Mouse (Mus musculus): ENCODE data around the gene Hpse2. TPM values are rescaled to one million over a fixed set of nuclear protein-coding genes. Genes with fewer than 3 reads are reported as not detected.

Hpse2 gene
- total RNA-seq, 2 experiments from 2014 or later = 0.14 TPM; not detected in 1

DNA sequence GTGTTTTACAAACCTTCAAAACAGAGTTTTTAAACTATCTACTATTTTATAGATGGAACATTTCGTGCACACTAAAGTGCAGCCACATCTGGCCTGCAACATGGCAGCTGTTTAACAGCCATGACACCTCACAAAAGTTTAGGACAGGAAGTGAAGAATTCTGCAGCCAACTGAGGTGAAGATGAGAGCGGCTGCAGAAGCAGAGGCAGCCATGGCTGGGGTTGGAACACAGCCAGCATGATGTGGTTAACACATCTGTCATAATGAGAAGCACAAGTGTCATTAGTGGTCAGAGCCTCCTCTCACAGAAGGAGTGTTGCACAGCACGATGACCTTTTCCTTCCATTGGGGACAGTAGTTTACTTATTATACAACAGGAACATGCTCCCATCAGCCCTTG lies 194.6 kb downstream of the Hpse2 start:
- no peak for DNase-seq
- intact Hi-C loops (cut with DNase I) = no loop called here

DNA sequence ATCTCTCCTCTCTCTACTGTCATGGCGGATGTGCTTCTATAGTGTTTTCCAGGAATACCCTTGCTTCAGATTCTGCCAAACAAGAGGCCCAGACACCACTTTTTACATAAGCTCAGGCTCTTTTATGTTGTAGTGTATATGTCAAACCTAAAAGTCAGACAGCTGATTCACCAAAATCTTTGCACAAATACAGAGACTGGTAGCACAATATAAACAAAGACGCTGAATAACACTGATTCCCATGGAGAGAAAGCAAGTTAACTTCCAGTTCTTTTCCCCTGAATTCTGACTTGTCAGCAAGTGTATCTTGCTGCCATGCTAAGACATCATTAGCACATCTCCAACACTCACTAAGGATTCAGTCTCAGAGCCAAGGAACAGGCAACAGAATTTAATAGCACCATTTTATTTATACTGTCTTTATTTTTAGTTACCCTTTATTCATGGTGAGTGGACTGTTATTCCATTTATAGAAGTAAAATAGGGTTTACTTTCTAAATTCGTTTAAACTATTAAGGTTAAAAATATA lies 212.7 kb downstream of the Hpse2 start:
- DNase-seq = no peak
- intact Hi-C loops (cut with DNase I) = no loop called here

GRCm38 (mm10) chr19:43174812-43175211 lies 213.3 kb downstream of the Hpse2 start:
- intact Hi-C loops (cut with DNase I) = no loop called here
- DNase-seq = no peak

- peak in 1 of 2 experiments; percentile 7 for DNase-seq
- intact Hi-C loops (cut with DNase I) = no loop called here
Measured at GRCm38 (mm10) chr19:43156085-43156484, 232.1 kb downstream of the Hpse2 start.

- DNase-seq = peak in 1 of 2 experiments; percentile 12
- intact Hi-C loops (cut with DNase I) = no loop called here
Measured at GRCm38 (mm10) chr19:43155582-43155981, 232.6 kb downstream of the Hpse2 start.

GRCm38 (mm10) chr19:43147901-43148300 lies 240.3 kb downstream of the Hpse2 start:
- DNase-seq = no peak
- intact Hi-C loops (cut with DNase I) = no loop called here

DNA sequence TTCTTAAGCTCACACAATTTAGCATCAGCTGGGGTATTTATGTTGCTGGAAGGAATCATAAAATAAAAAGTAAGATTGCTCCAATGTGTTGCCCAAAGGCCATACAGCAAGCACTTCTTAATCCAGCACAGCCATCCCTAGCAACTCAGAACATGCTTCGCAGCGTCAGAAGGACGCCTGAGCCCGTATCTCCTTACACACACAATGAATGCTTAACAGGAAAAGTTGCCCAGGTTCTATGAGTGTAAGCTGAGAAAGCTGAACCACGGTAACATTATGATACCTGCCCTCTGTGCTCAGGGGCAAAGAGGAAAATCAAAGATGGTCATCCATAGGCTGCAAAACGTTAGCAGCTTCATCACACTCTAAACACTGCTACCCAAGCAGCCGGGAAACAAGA lies 241.3 kb downstream of the Hpse2 start:
- intact Hi-C loops (cut with DNase I) = no loop called here
- no peak for DNase-seq

GRCm38 (mm10) chr19:43141646-43142045 lies 246.5 kb downstream of the Hpse2 start:
- no peak for DNase-seq

GRCm38 (mm10) chr19:43109796-43110195 lies 278.4 kb downstream of the Hpse2 start:
- DNase-seq = no peak
- intact Hi-C loops (cut with DNase I) = no loop called here

More at GRCm38 (mm10) chr19:43141646-43142045, 246.5 kb downstream of the Hpse2 start:
- intact Hi-C loops (cut with DNase I) = no loop called here

GRCm38 (mm10) chr19:43096915-43097314 lies 291.2 kb downstream of the Hpse2 start:
- intact Hi-C loops (cut with DNase I) = no loop called here
- DNase-seq = no peak

GRCm38 (mm10) chr19:43087216-43087615 lies 300.9 kb downstream of the Hpse2 start:
- DNase-seq = no peak
- intact Hi-C loops (cut with DNase I) = no loop called here

- no peak for DNase-seq
- intact Hi-C loops (cut with DNase I) = no loop called here
Measured at GRCm38 (mm10) chr19:43064155-43064554, 324.0 kb downstream of the Hpse2 start.

GRCm38 (mm10) chr19:43044506-43044905 lies 343.6 kb downstream of the Hpse2 start:
- intact Hi-C loops (cut with DNase I) = no loop called here
- DNase-seq = no peak

GRCm38 (mm10) chr19:43042721-43043120 lies 345.4 kb downstream of the Hpse2 start:
- intact Hi-C loops (cut with DNase I) = no loop called here
- no peak for DNase-seq

DNA sequence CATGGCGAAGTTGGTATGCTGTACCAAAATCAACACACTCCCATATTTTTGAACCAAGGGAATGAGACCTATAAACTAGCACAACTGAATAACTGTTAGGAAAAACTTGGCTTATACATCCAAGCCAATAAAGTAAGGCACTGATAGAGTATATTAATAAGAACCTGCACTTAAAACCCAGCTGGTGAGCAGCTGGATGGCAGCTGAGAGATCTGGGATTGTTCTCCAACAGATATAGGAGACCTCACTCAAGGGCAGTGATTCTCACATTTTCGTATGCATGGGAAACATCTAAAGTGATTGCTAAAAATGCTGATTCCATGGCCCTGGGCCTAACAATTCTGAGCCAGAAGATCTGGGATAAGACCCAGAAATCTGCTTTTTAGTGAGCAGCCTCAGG lies 345.9 kb downstream of the Hpse2 start:
- intact Hi-C loops (cut with DNase I) = no loop called here
- no peak for DNase-seq

GRCm38 (mm10) chr19:43036381-43036780 lies 351.8 kb downstream of the Hpse2 start:
- intact Hi-C loops (cut with DNase I) = no loop called here
- no peak for DNase-seq

- DNase-seq = peak; percentile 16 to 39
- intact Hi-C loops (cut with DNase I) = loop anchor here (1.0 to 10.0 kb wide), 4 partner anchors 230 to 447 kb away; no protein-coding TSS in a partner anchor
Measured at GRCm38 (mm10) chr19:43027305-43027704, 360.9 kb downstream of the Hpse2 start.

DNA sequence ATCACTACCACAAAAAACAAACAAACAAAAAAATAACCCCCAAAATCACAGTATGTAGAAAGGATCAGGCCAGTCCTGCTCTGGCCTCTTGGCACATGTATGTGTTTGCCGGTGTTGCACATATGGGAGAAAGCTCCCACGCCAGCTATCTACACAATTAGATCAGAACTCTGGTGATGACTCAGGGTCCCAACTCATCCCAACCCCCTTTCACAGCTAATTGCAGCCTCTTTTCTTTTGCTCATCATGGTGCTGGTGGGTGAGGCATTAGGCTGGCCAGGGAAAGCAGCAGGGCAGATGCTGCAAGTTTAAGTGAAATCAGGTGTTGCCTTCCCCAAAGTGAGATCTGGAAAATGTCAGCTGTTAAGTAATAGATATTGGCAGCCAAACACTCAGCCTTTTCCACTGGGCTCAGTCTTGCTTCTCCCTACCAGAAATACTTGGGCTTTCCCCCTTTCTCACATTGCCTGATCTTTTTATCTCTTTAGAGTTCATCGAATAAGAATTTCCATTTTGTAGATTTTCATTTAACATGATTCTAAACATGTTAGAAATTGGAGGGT lies 365.5 kb downstream of the Hpse2 start:
- DNase-seq = no peak
- intact Hi-C loops (cut with DNase I) = loop anchor here (10.0 kb wide), 1 partner anchor 452 kb away; no protein-coding TSS in a partner anchor

DNA sequence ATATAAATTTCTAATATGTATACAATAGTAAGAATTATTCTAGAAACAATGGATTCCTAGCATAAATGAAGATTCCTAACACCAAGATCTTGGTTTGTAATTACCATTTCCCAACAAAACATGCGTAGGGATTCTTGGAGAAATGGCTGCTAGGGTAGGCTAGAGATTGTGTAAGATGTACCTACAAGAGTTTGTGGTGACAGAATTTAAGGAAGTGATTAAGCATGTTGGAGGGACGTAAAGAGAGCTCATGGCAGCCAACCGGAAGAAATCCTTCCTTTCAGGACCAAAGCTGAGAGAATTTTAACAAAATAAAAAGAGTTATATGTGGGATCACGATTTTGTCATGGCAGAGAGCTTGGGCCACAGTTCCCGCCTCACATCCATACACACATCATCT lies 369.4 kb downstream of the Hpse2 start:
- intact Hi-C loops (cut with DNase I) = no loop called here
- DNase-seq = no peak

DNA sequence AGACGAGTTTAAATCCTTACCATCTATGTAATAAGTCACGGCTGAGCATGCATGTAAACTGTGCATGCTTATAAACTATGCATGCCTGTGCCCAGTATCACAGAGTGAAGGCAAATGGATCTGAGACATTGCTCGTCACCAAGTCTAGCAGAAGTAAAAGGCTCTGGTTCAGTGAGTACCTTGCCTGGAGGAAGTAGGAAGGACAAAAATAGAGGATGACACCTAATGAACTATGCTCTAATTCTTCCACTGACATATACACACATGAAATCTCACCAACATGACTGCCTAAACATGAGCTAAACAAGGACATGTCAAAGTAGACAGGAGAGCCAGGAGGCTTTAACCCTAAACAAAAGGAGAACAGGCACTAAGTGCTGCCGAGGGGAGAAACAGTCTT lies 391.7 kb downstream of the Hpse2 start:
- DNase-seq = no peak
- intact Hi-C loops (cut with DNase I) = no loop called here

DNA sequence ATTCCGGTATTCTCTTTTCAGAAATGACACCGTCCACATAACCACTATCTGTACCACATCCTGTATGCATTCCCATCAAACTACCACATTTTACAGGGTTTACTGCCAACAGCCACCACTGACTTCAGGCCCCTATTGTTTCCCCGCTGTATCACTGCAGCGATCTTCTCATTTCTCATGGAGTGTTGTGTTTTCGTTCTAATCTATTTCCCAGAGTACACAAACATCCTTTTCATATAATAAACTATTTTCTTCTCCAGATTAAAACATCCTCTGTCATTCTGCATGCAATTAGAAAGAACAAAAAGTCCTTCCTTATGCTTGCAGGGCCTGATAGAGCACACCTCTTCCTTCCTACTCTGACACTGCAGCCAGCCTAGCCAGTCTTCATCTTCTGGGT lies 399.3 kb downstream of the Hpse2 start:
- intact Hi-C loops (cut with DNase I) = no loop called here
- DNase-seq = no peak

- intact Hi-C loops (cut with DNase I) = no loop called here
- no peak for DNase-seq
Measured at GRCm38 (mm10) chr19:42986315-42986701, 401.8 kb downstream of the Hpse2 start.
